Mouse (Mus musculus) right cerebral cortex, adult 2 months (tissue): ENCODE measurements at regions not wholly inside any gene's neighbourhood (a gene's known extent, or its start where the extent isn't known, plus 50 kb on each side); places are given as distances from the start of the nearest gene placed in this dataset.
"Not testable (repeated sequence)": the region's sequence is repeated elsewhere in the genome, so short reads cannot be mapped to it uniquely, and the experiment has no call there.

Experiments used
- DNase-seq, 2 experiments: peaks; one replicate each; pipeline ENCODE4 v3.0.0; 2021 to 2022; ENCODE audit warnings: low spot score in 2 of 2

GRCm38 (mm10) chr14:61757086-61757822 lies 150.0 kb downstream of the Kcnrg start:
- DNase-seq, result peak; percentile 63 to 76

- DNase-seq, result no peak
These were observed 150.5 kb downstream of the Kcnrg start for GRCm38 (mm10) chr14:61757823-61758175.

GRCm38 (mm10) chr14:61758586-61758985 lies 151.3 kb downstream of the Kcnrg start:
- no peak for DNase-seq

GRCm38 (mm10) chr14:61760176-61760575 lies 152.9 kb downstream of the Kcnrg start:
- DNase-seq, result not testable (repeated sequence)

- no peak for DNase-seq
These were observed 154.8 kb downstream of the Kcnrg start for GRCm38 (mm10) chr14:61762076-61762475.

GRCm38 (mm10) chr14:61769881-61770280 lies 162.6 kb downstream of the Kcnrg start:
- peak; percentile 23 to 46 for DNase-seq

- DNase-seq, result no peak
These were observed 166.9 kb downstream of the Kcnrg start for GRCm38 (mm10) chr14:61774171-61774570.

- DNase-seq, result no peak
These were observed 171.4 kb downstream of the Kcnrg start for GRCm38 (mm10) chr14:61778618-61779017.

GRCm38 (mm10) chr14:61783206-61783605 lies 175.9 kb downstream of the Kcnrg start:
- DNase-seq, result no peak

GRCm38 (mm10) chr14:61784609-61785008 lies 177.4 kb downstream of the Kcnrg start:
- no peak for DNase-seq

GRCm38 (mm10) chr14:61786031-61786430 lies 178.8 kb downstream of the Kcnrg start:
- DNase-seq, result no peak

GRCm38 (mm10) chr14:61787746-61788145 lies 180.5 kb downstream of the Kcnrg start:
- no peak for DNase-seq

GRCm38 (mm10) chr14:61788998-61789790 lies 181.9 kb downstream of the Kcnrg start:
- peak in 1 of 2 experiments; percentile 16 for DNase-seq

GRCm38 (mm10) chr14:61795976-61796645 lies 188.9 kb downstream of the Kcnrg start:
- DNase-seq, result no peak

- no peak for DNase-seq
These were observed 189.4 kb downstream of the Kcnrg start for GRCm38 (mm10) chr14:61796671-61797070.

- no peak for DNase-seq
These were observed 196.2 kb downstream of the Kcnrg start for GRCm38 (mm10) chr14:61803421-61803925.

- DNase-seq, result no peak
These were observed 198.2 kb downstream of the Kcnrg start for GRCm38 (mm10) chr14:61805433-61805832.

GRCm38 (mm10) chr14:61808193-61808592 lies 200.9 kb downstream of the Kcnrg start:
- peak; percentile 32 to 40 for DNase-seq

- DNase-seq, result peak; percentile 39 to 67
These were observed 202.6 kb downstream of the Kcnrg start for GRCm38 (mm10) chr14:61809716-61810437.

- no peak for DNase-seq
These were observed 203.6 kb downstream of the Kcnrg start for GRCm38 (mm10) chr14:61810836-61811235.

- no peak for DNase-seq
These were observed 210.5 kb downstream of the Kcnrg start for GRCm38 (mm10) chr14:61817711-61818110.

- no peak for DNase-seq
These were observed 211.1 kb downstream of the Kcnrg start for GRCm38 (mm10) chr14:61818365-61818764.
